Mouse (Mus musculus): ENCODE measurements around the gene Usp43.

- TF ChIP-seq HCFC1 (IDR thresholded peaks at IDR 0.05; ENCODE audit: borderline replicate concordance, insufficient read depth, low read length) = no peak
- no peak for TF ChIP-seq ZC3H11A (IDR thresholded peaks at IDR 0.05; ENCODE audit: borderline replicate concordance, low read depth, low read length)
Measured at GRCm38 (mm10) chr11:67925000-67925399, 3.0 kb upstream of the Usp43 start.

Data from ES-E14 (cell line).